In the genomic region with DNA sequence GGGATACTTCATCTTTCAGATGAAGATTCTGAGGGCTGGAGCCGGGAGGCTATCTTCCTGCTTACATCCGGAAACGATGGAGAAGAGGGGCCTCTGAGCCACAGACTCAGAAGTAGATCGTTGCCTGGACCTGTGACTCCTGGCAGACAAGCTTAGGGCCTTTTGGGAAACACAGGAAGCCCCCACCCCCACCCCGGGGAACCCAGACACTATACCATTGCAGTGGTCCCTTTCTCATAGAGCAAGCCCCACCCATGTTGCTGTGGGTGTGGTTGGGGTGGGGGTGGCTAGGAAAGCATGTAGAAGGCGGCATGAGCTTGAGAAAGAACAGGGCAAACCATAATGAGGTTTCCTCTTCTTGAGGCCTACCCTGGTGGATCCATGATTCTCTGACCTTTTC, we compare ENCODE assay signal across 25 mouse cellular contexts.
DNase-seq lines count a peak whose midpoint lies in the region; ATAC-seq and TF ChIP-seq lines count a peak whose summit lies in the region.
"Had no signal": no experiment of that assay in that cellular context is flagged by ENCODE, and none has a peak within 500 bp of the region (broad histone marks: within the 10 kb centered on the region; RNA-seq: fewer than 3 reads in every experiment).

No protein-coding gene starts in this region.

- TF ChIP-seq EP300 in liver, postnatal 0 days (IDR thresholded peaks at IDR 0.05; ENCODE audit: low read depth): no peak

- TF ChIP-seq CTCF in liver, postnatal 0 days (IDR thresholded peaks at IDR 0.05; ENCODE audit: low read depth): no peak

- no peak for ATAC-seq in liver, postnatal 0 days
- 0 out of 2 replicates have a peak, but pooled peaks have one; percentile 37 for ATAC-seq in liver, embryonic 11.5 days (replicated peaks; ENCODE audit: low FRiP score)
- ATAC-seq in liver, embryonic 12.5 days: peak; percentile 34; the same call in 1 of the 2 replicates
- ATAC-seq in neural tube, embryonic 14.5 days (ENCODE audit: low read depth): peak; percentile 59
- no peak for ATAC-seq in megakaryocyte, adult 5-6 weeks (ENCODE audit: poor library complexity, severe bottlenecking)
- ATAC-seq: forebrain, embryonic 15.5 days had no signal

- H3K27me3 ChIP-seq in liver, postnatal 0 days (ENCODE audit: insufficient read depth, low read length): no peaks in the 10 kb centered on the region
- no peaks in the 10 kb centered on the region for H3K27me3 ChIP-seq in liver, embryonic 11.5 days (replicated peaks; ENCODE audit: control insufficient read depth, insufficient read depth, low read length)
- no peaks in the 10 kb centered on the region for H3K27me3 ChIP-seq in liver, embryonic 12.5 days (replicated peaks)
- H3K27me3 ChIP-seq in neural tube, embryonic 14.5 days (ENCODE audit: control insufficient read depth, insufficient read depth, low read length): no peaks in the 10 kb centered on the region
- H3K27me3 ChIP-seq: embryonic facial prominence, embryonic 13.5 days; forebrain, embryonic 15.5 days; kidney, embryonic 15.5 days; limb, embryonic 12.5 days; liver, embryonic 15.5 days; lung, embryonic 15.5 days had no signal

- H3K4me1 ChIP-seq in liver, postnatal 0 days (ENCODE audit: insufficient read depth): peaks cover 33% of the 10 kb centered on the region
- peaks cover 20% of the 10 kb centered on the region for H3K4me1 ChIP-seq in liver, embryonic 11.5 days (replicated peaks; ENCODE audit: control insufficient read depth, insufficient read depth, low read length)
- peaks cover 41% of the 10 kb centered on the region for H3K4me1 ChIP-seq in liver, embryonic 12.5 days
- 0 out of 2 replicates have a peak, but pooled peaks cover 4% of the 10 kb centered on the region for H3K4me1 ChIP-seq in neural tube, embryonic 14.5 days (ENCODE audit: control insufficient read depth, insufficient read depth, low read length)
- H3K4me1 ChIP-seq: forebrain, embryonic 10.5 days; forebrain, embryonic 15.5 days; lung, embryonic 15.5 days had no signal

- no peak overlapping the region for H3K4me2 ChIP-seq in liver, postnatal 0 days (ENCODE audit: low read depth, low read length)
- H3K4me2 ChIP-seq in liver, embryonic 11.5 days: no peak overlapping the region
- H3K4me2 ChIP-seq in liver, embryonic 12.5 days: peak overlapping the region; percentile 23
- no peak overlapping the region for H3K4me2 ChIP-seq in neural tube, embryonic 14.5 days (ENCODE audit: low read depth, low read length)
- H3K4me2 ChIP-seq: embryonic facial prominence, embryonic 13.5 days; forebrain, embryonic 15.5 days; heart, embryonic 11.5 days; kidney, embryonic 15.5 days; limb, embryonic 12.5 days; liver, embryonic 15.5 days; lung, embryonic 15.5 days had no signal

- H3K36me3 ChIP-seq in liver, postnatal 0 days (replicated peaks; ENCODE audit: insufficient read depth, low read length): no peaks in the 10 kb centered on the region
- H3K36me3 ChIP-seq in liver, embryonic 11.5 days (ENCODE audit: control insufficient read depth, insufficient read depth, low read length): no peaks in the 10 kb centered on the region
- no peaks in the 10 kb centered on the region for H3K36me3 ChIP-seq in liver, embryonic 12.5 days
- no peaks in the 10 kb centered on the region for H3K36me3 ChIP-seq in neural tube, embryonic 14.5 days (ENCODE audit: control insufficient read depth, insufficient read depth, low read length)
- H3K36me3 ChIP-seq: embryonic facial prominence, embryonic 13.5 days; forebrain, embryonic 10.5 days; forebrain, embryonic 15.5 days; kidney, embryonic 15.5 days; limb, embryonic 12.5 days; liver, embryonic 15.5 days; lung, embryonic 15.5 days had no signal

- H3K27ac ChIP-seq in liver, postnatal 0 days (ENCODE audit: low read depth): no peak overlapping the region
- H3K27ac ChIP-seq in liver, embryonic 11.5 days (ENCODE audit: low read depth, low read length): no peak overlapping the region
- H3K27ac ChIP-seq in liver, embryonic 12.5 days: no peak overlapping the region
- peak overlapping the region; percentile 87 for H3K27ac ChIP-seq in neural tube, embryonic 14.5 days (ENCODE audit: low read depth, low read length)
- H3K27ac ChIP-seq: embryonic facial prominence, embryonic 13.5 days; forebrain, embryonic 10.5 days; forebrain, embryonic 15.5 days; gastrocnemius, adult 2 months; kidney, embryonic 15.5 days; limb, embryonic 12.5 days; liver, embryonic 15.5 days; lung, embryonic 15.5 days had no signal

- no peaks in the 10 kb centered on the region for H3K9me3 ChIP-seq in liver, postnatal 0 days (ENCODE audit: low read length)
- no peaks in the 10 kb centered on the region for H3K9me3 ChIP-seq in liver, embryonic 11.5 days (ENCODE audit: control insufficient read depth, low read length)
- H3K9me3 ChIP-seq in liver, embryonic 12.5 days (replicated peaks): no peaks in the 10 kb centered on the region
- H3K9me3 ChIP-seq in neural tube, embryonic 14.5 days (ENCODE audit: control insufficient read depth, low read length): no peaks in the 10 kb centered on the region
- H3K9me3 ChIP-seq: embryonic facial prominence, embryonic 13.5 days; forebrain, embryonic 10.5 days; forebrain, embryonic 15.5 days; kidney, embryonic 15.5 days; limb, embryonic 12.5 days; liver, embryonic 15.5 days; lung, embryonic 15.5 days had no signal

- DNase-seq in liver: peak; percentile 61
- no peak for DNase-seq in liver, postnatal 0 days
- DNase-seq in liver, embryonic 11.5 days (ENCODE audit: low spot score): no peak
- DNase-seq: adrenal gland, postnatal 36 days; B cell, adult 2 months; cerebellum, adult 18-20 months; cerebellum, postnatal 10 days; gastrocnemius, adult 2 months; gastrocnemius, postnatal 36 days; heart, adult 18-20 months; heart, postnatal 4 days; kidney, adult 18-20 months; kidney, postnatal 25 days; thymus, postnatal 4 days had no signal

- H3K4me3 ChIP-seq in liver, postnatal 0 days (ENCODE audit: low read depth, low read length): no peak overlapping the region
- H3K4me3 ChIP-seq in liver, embryonic 11.5 days (ENCODE audit: low read depth, low read length): no peak overlapping the region
- no peak overlapping the region for H3K4me3 ChIP-seq in liver, embryonic 12.5 days
- no peak overlapping the region for H3K4me3 ChIP-seq in neural tube, embryonic 14.5 days (ENCODE audit: low read depth, low read length)
- H3K4me3 ChIP-seq: embryonic facial prominence, embryonic 13.5 days; forebrain, embryonic 10.5 days; forebrain, embryonic 15.5 days; gastrocnemius, adult 2 months; kidney, embryonic 15.5 days; limb, embryonic 12.5 days; liver, embryonic 15.5 days; lung, embryonic 15.5 days had no signal

- H3K9ac ChIP-seq in liver, postnatal 0 days (replicated peaks): no peak overlapping the region
- no peak overlapping the region for H3K9ac ChIP-seq in liver, embryonic 11.5 days (ENCODE audit: low read depth, low read length)
- H3K9ac ChIP-seq in liver, embryonic 12.5 days: no peak overlapping the region
- no peak overlapping the region for H3K9ac ChIP-seq in neural tube, embryonic 14.5 days (replicated peaks; ENCODE audit: low read depth, low read length)
- H3K9ac ChIP-seq: embryonic facial prominence, embryonic 13.5 days; forebrain, embryonic 15.5 days; kidney, embryonic 15.5 days; limb, embryonic 12.5 days; liver, embryonic 15.5 days; lung, embryonic 15.5 days had no signal

- 54% methylated on average over 6 of the region's 6 CpGs for WGBS in liver, postnatal 0 days (ENCODE audit: insufficient replicate concordance)
- WGBS in liver, embryonic 11.5 days: 51% methylated on average over 6 of the region's 6 CpGs
- WGBS in liver, embryonic 12.5 days (ENCODE audit: insufficient replicate concordance): 34% methylated on average over 6 of the region's 6 CpGs
- WGBS in neural tube, embryonic 14.5 days: 48% methylated on average over 6 of the region's 6 CpGs

Comparison
In these comparisons a context has a peak if more than half of its experiments do, and no peak if none do; other contexts are left out.
1. ATAC-seq: peak in liver, embryonic 11.5 days (single experiment), liver, embryonic 12.5 days (single experiment) and neural tube, embryonic 14.5 days (single experiment); none in liver, postnatal 0 days (single experiment) and megakaryocyte, adult 5-6 weeks (single experiment).